Mouse (Mus musculus) midbrain, embryonic 15.5 days (tissue): ENCODE results near the gene Wnt1. TPM values are rescaled to one million over a fixed set of nuclear protein-coding genes. Genes with fewer than 3 reads are reported as not detected.

Source experiments
- ATAC-seq: fragments of 200-750 bp; cut with Nextera tagmentation; replicated peaks from 2 replicates; pipeline ENCODE4 v1.8.0; 2017; ENCODE audit warnings: moderate TSS enrichment
- H3K27ac ChIP-seq: fragments of 300-500 bp; sonication (generic); 2 replicates; pipeline ENCODE4 v1.5.1; 2015; ENCODE audit warnings: mild to moderate bottlenecking, inconsistent platforms
- H3K27me3 ChIP-seq: fragments of 300-500 bp; sonication (generic); replicated peaks from 2 replicates; pipeline ENCODE4 v1.6.1; 2015; ENCODE audit warnings: inconsistent platforms
- H3K36me3 ChIP-seq: fragments of 300-500 bp; sonication (generic); replicated peaks from 2 replicates; pipeline ENCODE4 v1.6.1; 2015; ENCODE audit warnings: inconsistent platforms
- H3K4me1 ChIP-seq: fragments of 300-500 bp; sonication (generic); 2 replicates; pipeline ENCODE4 v1.6.1; 2015; ENCODE audit warnings: inconsistent platforms
- H3K4me2 ChIP-seq: fragments of 300-500 bp; sonication (generic); 2 replicates; pipeline ENCODE4 v1.6.1; 2015; ENCODE audit warnings: inconsistent platforms, mild to moderate bottlenecking, moderate library complexity
- H3K4me3 ChIP-seq: fragments of 300-500 bp; sonication (generic); 2 replicates; pipeline ENCODE4 v1.5.1; 2015; ENCODE audit warnings: mild to moderate bottlenecking, inconsistent platforms
- H3K9ac ChIP-seq: fragments of 300-500 bp; sonication (generic); 2 replicates; pipeline ENCODE4 v1.6.1; 2015; ENCODE audit warnings: mild to moderate bottlenecking, inconsistent platforms
- H3K9me3 ChIP-seq: fragments of 300-500 bp; sonication (generic); 2 replicates; pipeline ENCODE4 v1.6.1; 2016; ENCODE audit warnings: inconsistent platforms
- WGBS: fragments of 180-500 bp; shearing (Covaris S2); methylation state at CpG from one replicate; pipeline ENCODE4 v1.1.7; 2015; ENCODE audit warnings: mixed read lengths; 5-methylcytosine and 5-hydroxymethylcytosine counted together
- polyA plus RNA-seq: library from polyadenylated mRNA; unstranded; fragments of >200 nt; fragmentation: Nextera tagmentation; extraction: Ambion mirVana; gene quantifications from 2 replicates; pipeline ENCODE4 v1.2.1, GENCODE M21; 2015

The Wnt1 gene
- polyA plus RNA-seq, 1 experiment from 2014 or later: 2.9 TPM

GRCm38 (mm10) chr15:98832161-98833058 lies 42.8 kb downstream of the Wnt1 start:
- peak overlapping the region; percentile 15 for H3K27ac ChIP-seq

DNA sequence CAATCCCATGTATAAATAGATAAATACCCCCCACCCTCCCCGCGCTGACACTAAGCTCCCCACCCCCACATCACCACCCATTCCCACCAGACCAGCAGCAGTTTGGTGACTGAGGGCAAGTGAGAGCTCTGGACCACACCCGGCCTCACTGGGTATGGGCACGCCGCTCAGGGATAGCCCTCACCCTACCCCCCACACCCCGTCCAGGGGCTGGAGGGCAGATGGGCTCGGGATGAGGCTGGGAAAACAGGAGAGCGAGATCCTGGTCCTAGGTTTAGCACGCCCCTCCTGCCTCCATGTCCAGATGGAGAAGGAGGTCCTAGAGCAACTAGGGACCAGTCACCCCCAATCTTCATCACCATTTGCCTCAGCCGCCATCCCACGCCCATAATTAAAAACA lies 43.6 kb downstream of the Wnt1 start:
- 89% methylated on average over 11 of the region's 11 CpGs for WGBS
- H3K9me3 ChIP-seq: no peaks in the 10 kb centered on the region
- H3K27ac ChIP-seq: no peak overlapping the region
- peaks cover 19% of the 10 kb centered on the region for H3K4me1 ChIP-seq
- no peak for ATAC-seq
- H3K4me3 ChIP-seq: no peak overlapping the region
- no peak overlapping the region for H3K9ac ChIP-seq
- H3K27me3 ChIP-seq: no peaks in the 10 kb centered on the region
- no peak overlapping the region for H3K4me2 ChIP-seq
- H3K36me3 ChIP-seq: peaks cover 48% of the 10 kb centered on the region

More at GRCm38 (mm10) chr15:98832161-98833058, 42.8 kb downstream of the Wnt1 start:
- 60% methylated on average over 12 of the region's 12 CpGs for WGBS
- ATAC-seq: no peak
- Histone ChIP-seq H3K9ac (no peak overlapping the region), H3K4me1 (peaks cover 19% of the 10 kb centered on the region), H3K4me2 (peak overlapping the region; percentile 64), H3K27me3 (no peaks in the 10 kb centered on the region), H3K36me3 (peaks cover 42% of the 10 kb centered on the region), H3K9me3 (no peaks in the 10 kb centered on the region), H3K4me3 (no peak overlapping the region)

DNA sequence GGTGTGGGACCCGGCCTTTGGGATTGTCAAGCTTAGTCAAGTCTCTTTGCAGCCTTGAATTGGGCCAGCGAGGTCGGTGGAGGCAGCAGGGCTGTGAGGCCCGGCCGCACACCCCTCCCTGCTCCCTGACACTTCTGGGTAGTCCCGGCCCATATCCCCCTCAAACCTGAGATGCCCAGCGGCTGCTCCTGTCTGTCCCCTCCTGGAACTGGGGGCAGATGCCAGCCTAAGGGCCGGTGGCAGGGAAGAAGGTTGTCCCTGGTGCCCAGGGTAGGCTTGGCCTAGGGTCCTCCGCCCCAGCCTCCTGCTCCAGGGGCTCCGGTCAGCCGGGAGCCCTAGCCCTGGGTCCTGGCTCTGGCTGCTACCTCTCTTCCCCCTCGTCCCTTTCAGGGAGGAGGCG lies 44.4 kb downstream of the Wnt1 start:
- Histone ChIP-seq H3K27ac (no peak overlapping the region), H3K36me3 (peaks cover 54% of the 10 kb centered on the region), H3K9me3 (no peaks in the 10 kb centered on the region), H3K27me3 (no peaks in the 10 kb centered on the region), H3K9ac (no peak overlapping the region), H3K4me2 (no peak overlapping the region), H3K4me3 (no peak overlapping the region), H3K4me1 (peaks cover 18% of the 10 kb centered on the region)
- ATAC-seq: no peak
- WGBS: 83% methylated on average over 13 of the region's 13 CpGs

GRCm38 (mm10) chr15:98835291-98835690 lies 45.6 kb downstream of the Wnt1 start:
- Histone ChIP-seq H3K27ac (no peak overlapping the region), H3K27me3 (no peaks in the 10 kb centered on the region), H3K36me3 (peaks cover 66% of the 10 kb centered on the region), H3K4me3 (no peak overlapping the region), H3K4me1 (peaks cover 6% of the 10 kb centered on the region), H3K9me3 (no peaks in the 10 kb centered on the region), H3K9ac (no peak overlapping the region), H3K4me2 (no peak overlapping the region)
- no peak for ATAC-seq
- WGBS: 94% methylated on average over 14 of the region's 14 CpGs

GRCm38 (mm10) chr15:98837006-98837742 lies 47.5 kb downstream of the Wnt1 start:
- no peak for ATAC-seq

DNA sequence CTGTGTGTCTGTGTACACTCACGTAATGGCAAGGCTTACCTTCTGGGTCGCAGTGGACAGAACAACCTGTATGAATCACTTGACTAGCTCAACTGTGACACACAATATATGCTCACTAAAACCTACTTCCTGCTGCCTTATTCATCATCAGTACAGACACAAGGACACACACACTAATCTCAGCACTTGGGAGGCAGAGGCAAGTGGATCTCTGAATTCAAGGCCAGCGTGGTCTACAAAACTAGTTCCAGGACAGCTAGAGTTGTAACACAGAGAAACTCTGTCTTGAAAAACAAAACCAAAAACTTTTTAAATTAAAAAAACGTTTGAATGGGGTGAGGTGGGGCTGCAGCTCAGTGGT lies 48.1 kb downstream of the Wnt1 start:
- Histone ChIP-seq H3K4me2 (no peak overlapping the region), H3K27me3 (no peaks in the 10 kb centered on the region), H3K4me1 (no peaks in the 10 kb centered on the region), H3K9ac (no peak overlapping the region), H3K4me3 (no peak overlapping the region), H3K36me3 (peaks cover 89% of the 10 kb centered on the region), H3K27ac (no peak overlapping the region), H3K9me3 (no peaks in the 10 kb centered on the region)
- WGBS: 77% methylated on average over 4 of the region's 4 CpGs
- no peak for ATAC-seq

More at GRCm38 (mm10) chr15:98837006-98837742, 47.5 kb downstream of the Wnt1 start:
- H3K4me2 ChIP-seq: no peak overlapping the region
- H3K4me1 ChIP-seq: 0 out of 2 replicates have a peak, but pooled peaks cover under 1% of the 10 kb centered on the region
- H3K36me3 ChIP-seq: peaks cover 84% of the 10 kb centered on the region
- H3K9me3 ChIP-seq: no peaks in the 10 kb centered on the region
- no peaks in the 10 kb centered on the region for H3K27me3 ChIP-seq
- H3K9ac ChIP-seq: no peak overlapping the region
- no peak overlapping the region for H3K4me3 ChIP-seq
- no peak overlapping the region for H3K27ac ChIP-seq
- WGBS: 94% methylated on average over 21 of the region's 21 CpGs

DNA sequence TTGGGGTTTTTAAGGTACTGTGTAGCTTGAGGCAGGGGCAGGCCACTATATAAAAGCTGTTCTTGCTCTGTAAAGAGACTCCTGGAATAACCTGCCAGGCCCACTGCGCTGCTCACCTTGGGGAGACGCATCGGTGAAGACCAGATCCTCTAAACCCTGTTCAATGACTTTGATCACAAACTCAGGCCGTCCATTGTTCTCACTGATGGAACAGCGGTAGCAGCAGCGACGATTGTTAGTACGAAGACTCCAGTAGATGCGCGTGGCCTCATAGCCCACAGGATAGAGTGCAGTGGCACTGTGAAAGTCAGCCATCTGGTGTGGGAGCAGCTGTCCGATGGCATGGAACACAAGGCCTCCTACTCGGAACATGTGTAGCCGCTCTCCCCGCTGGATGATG lies 49.5 kb downstream of the Wnt1 start:
- H3K27ac ChIP-seq: no peak overlapping the region
- H3K4me1 ChIP-seq: no peaks in the 10 kb centered on the region
- WGBS: 95% methylated on average over 14 of the region's 14 CpGs
- H3K27me3 ChIP-seq: no peaks in the 10 kb centered on the region
- H3K4me3 ChIP-seq: no peak overlapping the region
- no peak for ATAC-seq
- no peak overlapping the region for H3K4me2 ChIP-seq
- H3K9me3 ChIP-seq: no peaks in the 10 kb centered on the region
- peaks cover 94% of the 10 kb centered on the region for H3K36me3 ChIP-seq
- no peak overlapping the region for H3K9ac ChIP-seq

- Histone ChIP-seq H3K27ac (no peak overlapping the region), H3K4me1 (no peaks in the 10 kb centered on the region), H3K36me3 (peaks cover 94% of the 10 kb centered on the region), H3K9me3 (no peaks in the 10 kb centered on the region), H3K9ac (no peak overlapping the region), H3K4me3 (no peak overlapping the region), H3K27me3 (no peaks in the 10 kb centered on the region), H3K4me2 (no peak overlapping the region)
- 95% methylated on average over 30 of the region's 30 CpGs for WGBS
- no peak for ATAC-seq
These were observed 50.3 kb downstream of the Wnt1 start for GRCm38 (mm10) chr15:98839671-98840585.

Other genes with a start within 250 kb of the Wnt1 start
- 71.7 and 72.6 TPM in 2 replicates for gene Ccnt1, start 218.9 kb upstream of the Wnt1 start, polyA plus RNA-seq
- gene 4930415O20Rik, start 218.9 kb upstream of the Wnt1 start, polyA plus RNA-seq: 0.44 and 0.46 TPM in 2 replicates
- 14.0 and 15.2 TPM in 2 replicates for gene Adcy6, start 179.8 kb upstream of the Wnt1 start, polyA plus RNA-seq
- gene Cacnb3, start 159.0 kb upstream of the Wnt1 start, polyA plus RNA-seq: 199 and 201 TPM in 2 replicates
- gene Ddx23, start 127.0 kb upstream of the Wnt1 start, polyA plus RNA-seq: 22.0 and 26.4 TPM in 2 replicates
- 13.2 and 13.9 TPM in 2 replicates for gene Rnd1, start 112.4 kb upstream of the Wnt1 start, polyA plus RNA-seq
- gene Ccdc65, start 81.7 kb upstream of the Wnt1 start, polyA plus RNA-seq: 6.8 and 8.5 TPM in 2 replicates
- gene Fkbp11, start 61.7 kb upstream of the Wnt1 start, polyA plus RNA-seq: 3.8 and 4.6 TPM in 2 replicates
- gene Arf3, start 26.6 kb upstream of the Wnt1 start, polyA plus RNA-seq: 103 and 106 TPM in 2 replicates
- 0.17 TPM in 1 of 2 replicates, not detected in the other for gene Wnt10b, start 11.7 kb upstream of the Wnt1 start, polyA plus RNA-seq
- 0.52 and 0.81 TPM in 2 replicates for gene Ddn, start 19.6 kb downstream of the Wnt1 start, polyA plus RNA-seq
- gene Prkag1, start 41.7 kb downstream of the Wnt1 start, polyA plus RNA-seq: 72.7 and 84.7 TPM in 2 replicates
- 11.9 and 13.5 TPM in 2 replicates for gene Kmt2d, start 81.3 kb downstream of the Wnt1 start, polyA plus RNA-seq
- 35.5 and 35.9 TPM in 2 replicates for gene Rhebl1, start 104.7 kb downstream of the Wnt1 start, polyA plus RNA-seq
- gene Dhh, start 108.7 kb downstream of the Wnt1 start, polyA plus RNA-seq: 0.35 and 0.73 TPM in 2 replicates
- gene Lmbr1l, start 128.4 kb downstream of the Wnt1 start, polyA plus RNA-seq: 35.5 and 38.3 TPM in 2 replicates
- gene Tuba1b, start 144.7 kb downstream of the Wnt1 start, polyA plus RNA-seq: 1,136 and 1,188 TPM in 2 replicates
- gene Gm49450, start 163.7 kb downstream of the Wnt1 start, polyA plus RNA-seq: not detected in 2 replicates
- gene Tuba1a, start 163.8 kb downstream of the Wnt1 start, polyA plus RNA-seq: 17,671 and 17,732 TPM in 2 replicates
- 16.4 and 20.5 TPM in 2 replicates for gene Tuba1c, start 240.0 kb downstream of the Wnt1 start, polyA plus RNA-seq